Mouse (Mus musculus): ENCODE results near the gene Tas2r120.
"Not testable (repeated sequence)": the region's sequence is repeated elsewhere in the genome, so short reads cannot be mapped to it uniquely, and the experiment has no call there.

Tas2r120 gene

DNA sequence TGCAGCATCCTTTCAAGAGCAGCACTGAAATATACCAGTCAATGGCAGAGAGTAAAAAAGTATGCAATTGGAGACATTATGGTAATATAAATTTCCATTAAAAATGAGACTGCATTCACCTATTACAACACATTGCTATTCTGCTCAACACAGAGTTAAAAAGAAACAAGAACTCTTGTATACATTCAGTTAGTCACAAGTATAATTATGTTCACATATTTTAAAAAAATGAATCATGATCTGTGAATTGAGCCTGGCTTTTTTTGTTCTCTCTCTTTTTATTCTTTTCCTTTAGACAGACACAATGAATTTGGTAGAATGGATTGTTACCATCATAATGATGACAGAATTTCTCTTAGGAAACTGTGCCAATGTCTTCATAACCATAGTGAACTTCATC, at the start of gene Tas2r120:
Gene Tas2r120, plus strand, starts transcription at position 301 of the 400 bp plus-strand sequence.
- no peak for DNase-seq

DNA sequence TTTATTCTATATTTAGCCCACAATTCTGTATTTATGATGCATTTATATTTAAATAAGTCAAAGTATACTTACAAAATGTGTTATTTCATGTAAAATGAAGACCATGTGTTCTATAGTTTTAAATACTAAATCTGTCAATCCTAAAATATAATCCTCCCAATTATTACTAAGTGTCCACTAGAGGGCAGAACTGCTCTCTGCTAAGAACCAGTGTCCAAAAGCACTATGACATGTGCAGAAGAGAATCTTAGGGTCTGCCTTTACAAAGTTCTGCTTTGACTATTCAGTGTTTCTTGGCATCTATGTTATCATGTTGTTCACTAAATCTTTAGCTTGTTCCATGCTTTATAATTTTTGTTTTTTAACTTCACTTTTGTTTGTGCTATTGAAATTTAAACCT, 7.4 kb upstream of the Tas2r120 start:
- DNase-seq = no peak

DNA sequence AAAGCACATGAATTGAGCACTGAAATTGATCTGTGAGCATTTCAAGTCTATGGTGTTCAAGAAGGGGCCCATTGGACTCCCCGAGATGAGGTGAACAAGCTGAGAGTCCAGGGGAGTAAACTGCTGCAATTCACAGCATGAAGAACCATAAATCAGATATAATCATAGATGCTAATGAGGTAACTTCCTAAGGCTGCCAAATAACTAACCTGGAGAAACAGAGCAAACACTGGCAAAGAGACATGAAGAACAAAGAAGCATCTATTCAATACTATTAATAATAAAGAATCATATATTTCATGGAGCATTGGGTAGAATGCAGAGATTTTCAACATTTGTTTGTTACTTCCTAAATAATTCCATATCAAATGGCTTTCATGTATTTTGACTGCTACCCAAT, 5.3 kb upstream of the Tas2r120 start, which contains the start of gene A630073D07Rik:
Gene A630073D07Rik, minus strand, starts transcription at position 101 of the 400 bp plus-strand sequence.
- no peak for DNase-seq

DNA sequence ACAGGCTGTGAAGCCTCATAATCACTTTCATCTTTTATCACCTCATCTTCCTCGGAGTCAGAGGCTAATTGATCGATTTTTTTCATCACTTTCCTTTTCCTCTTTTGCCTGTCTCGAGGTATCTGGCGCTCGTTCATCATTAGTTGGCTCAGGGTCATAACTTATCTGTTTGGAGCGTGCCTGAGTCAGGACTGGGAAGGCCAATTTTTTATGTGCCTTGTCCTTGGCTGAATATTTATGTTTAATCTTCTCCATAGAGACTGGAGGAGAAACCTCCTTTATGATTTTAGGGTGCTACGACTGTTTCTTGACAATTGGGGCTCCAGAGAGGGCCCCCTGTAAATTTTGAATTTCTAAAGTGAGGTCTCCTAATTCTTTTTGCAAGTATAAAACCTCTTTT, 34.8 kb downstream of the Tas2r120 start:
- not testable (repeated sequence) for DNase-seq

DNA sequence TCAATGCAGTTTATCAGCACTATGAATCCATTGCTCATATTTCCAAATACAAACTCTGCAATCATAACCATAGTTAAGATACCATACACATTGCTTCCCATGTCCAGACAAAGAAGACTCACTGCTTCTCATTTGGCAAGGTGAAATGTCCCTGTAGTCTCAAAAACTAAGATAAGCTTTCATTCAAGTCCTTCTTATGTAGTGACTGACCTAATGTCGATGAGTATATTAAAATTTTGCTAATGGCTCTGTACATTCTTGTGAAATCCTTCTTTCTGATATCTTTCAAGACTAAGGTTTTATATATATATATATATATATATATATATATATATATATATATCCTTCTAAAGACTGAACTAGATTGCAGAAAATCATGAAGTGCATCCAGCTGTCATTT, 44.2 kb downstream of the Tas2r120 start, which contains the start of gene Tas2r121:
Gene Tas2r121, minus strand, starts transcription at position 101 of the 400 bp plus-strand sequence.
- DNase-seq = no peak
